Mouse (Mus musculus) regulatory T cell (primary cell): ENCODE data around the gene Gm13078.

Source experiments
- in situ Hi-C: fragments of 300-600 bp; cut with MboI, MseI; formaldehyde crosslinking; loops from one replicate; pipeline ENCODE4 v1.15.1; 2025; ENCODE audit warnings: high pct_unique_total_duplicates

Gm13078 gene

GRCm38 (mm10) chr4:143719155-143719554 is at the start of gene Gm13078:
TSS of gene Gm13078 (plus strand) at chr4:143719455.
- in situ Hi-C loops, result no loop called here

DNA sequence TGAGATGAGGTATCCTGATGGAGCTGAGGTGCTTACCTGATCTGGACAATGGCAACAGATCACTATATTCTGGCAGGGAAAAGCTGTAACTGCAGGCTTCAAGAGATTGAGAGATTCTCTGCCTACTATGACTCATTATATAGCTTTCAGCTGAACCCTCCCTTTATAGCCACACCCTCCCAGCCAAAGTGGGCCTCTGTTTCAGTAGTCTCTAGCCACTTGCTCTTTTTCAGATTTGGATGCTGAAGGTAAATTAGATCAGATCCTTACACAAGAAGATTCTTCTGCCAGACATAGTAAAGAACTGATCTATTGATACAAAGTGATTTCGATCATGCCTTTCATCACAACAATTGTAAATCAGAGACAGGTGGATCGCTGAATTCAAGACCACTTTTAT is 16.6 kb upstream of the Gm13078 start, which contains the start of gene Gm13089:
Gene Gm13089 (minus strand): TSS at position 101 of the 400 bp plus-strand sequence.
- in situ Hi-C loops, result no loop called here
